Mouse (Mus musculus) small intestine, adult 2 months (tissue): ENCODE measurements around the gene Msmo1. TPM values are rescaled to one million over a fixed set of nuclear protein-coding genes. Genes with fewer than 3 reads are reported as not detected.

Source experiments
- H3K27ac ChIP-seq: fragments of 200-500 bp; 2 replicates; pipeline ENCODE4 v1.5.1; 2012; ENCODE audit warnings: low read depth, low read length, control low read depth, inconsistent platforms; ENCODE audit not compliant: insufficient read depth
- H3K27me3 ChIP-seq: fragments of 200-500 bp; 2 replicates; pipeline ENCODE4 v1.6.1; 2012; ENCODE audit warnings: mild to moderate bottlenecking, moderate library complexity, low read length, inconsistent platforms; ENCODE audit not compliant: control insufficient read depth, insufficient read depth
- H3K36me3 ChIP-seq: fragments of 200-500 bp; 2 replicates; pipeline ENCODE4 v1.6.1; 2012; ENCODE audit warnings: mild to moderate bottlenecking, low read length, control low read depth, inconsistent platforms; ENCODE audit not compliant: control insufficient read depth, insufficient read depth
- H3K4me1 ChIP-seq: fragments of 200-500 bp; 2 replicates; pipeline ENCODE4 v1.6.1; 2012; ENCODE audit warnings: low read length, inconsistent platforms, mixed read lengths; ENCODE audit not compliant: control insufficient read depth, insufficient read depth, insufficient read length
- H3K4me3 ChIP-seq: fragments of 200-500 bp; 2 replicates; pipeline ENCODE4 v1.5.1; 2012; ENCODE audit warnings: low read depth, mild to moderate bottlenecking, control low read depth, inconsistent platforms, low read length, moderate library complexity
- CTCF ChIP-seq: fragments of 200-500 bp; IDR thresholded peaks from 2 replicates; pipeline ENCODE4 v1.5.1; 2012; ENCODE audit warnings: low read depth, mild to moderate bottlenecking, control low read depth, inconsistent platforms, low read length, moderate library complexity, mixed read lengths; ENCODE audit not compliant: insufficient replicate concordance, insufficient read length; ENCODE audit errors: extremely low read depth
- POLR2A ChIP-seq: fragments of 200-500 bp; IDR thresholded peaks from 2 replicates; pipeline ENCODE4 v1.6.1; 2012; ENCODE audit warnings: low read depth, mild to moderate bottlenecking, control low read depth, inconsistent platforms, low read length, moderate library complexity
- WGBS: fragments of 180-500 bp; shearing (Covaris S2); methylation state at CpG from one replicate; pipeline ENCODE4 v1.1.7; 2018; 5-methylcytosine and 5-hydroxymethylcytosine counted together
- polyA plus RNA-seq: library from polyadenylated mRNA; depleted of rRNA; stranded (reverse); fragments of >200 nt; gene quantifications from 2 replicates; pipeline ENCODE4 v1.2.3, GENCODE M21; 2012

Msmo1 gene
- polyA plus RNA-seq, 1 experiment: 6.3 TPM

- TF ChIP-seq POLR2A (no peak), CTCF (no peak)
- Histone ChIP-seq H3K27ac (no peak overlapping the region), H3K4me1 (no peaks in the 10 kb centered on the region), H3K4me3 (no peak overlapping the region), H3K27me3 (no peaks in the 10 kb centered on the region), H3K36me3 (no peaks in the 10 kb centered on the region; the same call in 1 of the 2 replicates)
- 92% methylated on average over 9 of the region's 9 CpGs for WGBS
Observed at GRCm38 (mm10) chr8:64767047-64767446, 33.5 kb upstream of the Msmo1 start.

- Histone ChIP-seq H3K4me1 (no peaks in the 10 kb centered on the region), H3K36me3 (no peaks in the 10 kb centered on the region; the same call in 1 of the 2 replicates), H3K27ac (no peak overlapping the region), H3K4me3 (no peak overlapping the region), H3K27me3 (no peaks in the 10 kb centered on the region)
- WGBS: 70% methylated on average over 9 of the region's 9 CpGs
- no peak for TF ChIP-seq POLR2A
- no peak for TF ChIP-seq CTCF
Observed at GRCm38 (mm10) chr8:64764075-64764474, 30.5 kb upstream of the Msmo1 start.

- Histone ChIP-seq H3K27ac (no peak overlapping the region), H3K27me3 (no peaks in the 10 kb centered on the region), H3K4me3 (no peak overlapping the region), H3K4me1 (no peaks in the 10 kb centered on the region), H3K36me3 (peaks cover 5% of the 10 kb centered on the region; the same call in 1 of the 2 replicates)
- no peak for TF ChIP-seq CTCF
- WGBS: 90% methylated on average over 1 of the region's 1 CpGs
Observed at GRCm38 (mm10) chr8:64762751-64763150, 29.2 kb upstream of the Msmo1 start.

DNA sequence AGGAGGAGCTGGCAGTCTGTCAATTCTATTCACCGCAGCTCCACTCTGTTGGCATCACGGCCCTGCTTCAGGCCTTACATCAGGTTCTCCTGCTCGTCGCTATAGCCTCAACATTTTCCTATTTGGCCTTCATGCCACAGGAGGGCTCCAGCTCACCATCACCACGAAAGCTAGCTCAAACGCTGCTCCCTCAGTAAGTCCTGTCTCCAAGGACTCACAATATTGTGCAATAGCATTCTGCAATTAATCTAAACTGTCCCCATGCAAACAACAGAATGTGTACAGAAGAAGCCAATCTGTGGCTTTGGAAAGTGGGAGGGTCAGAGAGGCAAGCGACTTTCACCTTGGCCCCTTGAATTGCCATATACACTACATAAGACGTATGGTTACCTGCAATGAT, 27.8 kb upstream of the Msmo1 start:
- TF ChIP-seq CTCF (no peak), POLR2A (no peak)
- 53% methylated on average over 8 of the region's 8 CpGs for WGBS
- no peak overlapping the region for H3K4me3 ChIP-seq

GRCm38 (mm10) chr8:64757956-64758355, 24.4 kb upstream of the Msmo1 start:
- Histone ChIP-seq H3K4me1 (no peaks in the 10 kb centered on the region), H3K27me3 (no peaks in the 10 kb centered on the region), H3K4me3 (no peak overlapping the region), H3K27ac (no peak overlapping the region), H3K36me3 (peaks cover 17% of the 10 kb centered on the region)
- TF ChIP-seq POLR2A (no peak), CTCF (no peak)
- 98% methylated on average over 15 of the region's 15 CpGs for WGBS

More for the DNA sequence above, 27.8 kb upstream of the Msmo1 start:
- Histone ChIP-seq H3K36me3 (peaks cover 9% of the 10 kb centered on the region), H3K27ac (no peak overlapping the region), H3K27me3 (no peaks in the 10 kb centered on the region), H3K4me1 (no peaks in the 10 kb centered on the region)

GRCm38 (mm10) chr8:64746215-64747058, 12.8 kb upstream of the Msmo1 start:
- 37% methylated on average over 10 of the region's 10 CpGs for WGBS
- Histone ChIP-seq H3K4me3 (no peak overlapping the region), H3K27me3 (no peaks in the 10 kb centered on the region), H3K27ac (peak overlapping the region; percentile 76), H3K36me3 (peaks cover 8% of the 10 kb centered on the region), H3K4me1 (peaks cover 8% of the 10 kb centered on the region; the same call in 1 of the 2 replicates)
- TF ChIP-seq CTCF (no peak), POLR2A (no peak)

- Histone ChIP-seq H3K4me1 (peaks cover 8% of the 10 kb centered on the region; the same call in 1 of the 2 replicates), H3K36me3 (no peaks in the 10 kb centered on the region), H3K27ac (no peak overlapping the region), H3K27me3 (no peaks in the 10 kb centered on the region), H3K4me3 (no peak overlapping the region)
- 90% methylated on average over 13 of the region's 13 CpGs for WGBS
- TF ChIP-seq POLR2A (no peak), CTCF (no peak)
Observed at GRCm38 (mm10) chr8:64740547-64741211, 7.1 kb upstream of the Msmo1 start.
